Mouse (Mus musculus) forebrain, embryonic 13.5 days (tissue): ENCODE results near the gene Plekho1. TPM values are rescaled to one million over a fixed set of nuclear protein-coding genes. Genes with fewer than 3 reads are reported as not detected.
"Not testable (repeated sequence)": the region's sequence is repeated elsewhere in the genome, so short reads cannot be mapped to it uniquely, and the experiment has no call there.

Source experiments
- ATAC-seq: fragments of 200-750 bp; cut with Nextera tagmentation; 2 replicates; pipeline ENCODE4 v1.8.0; 2017
- H3K27ac ChIP-seq: fragments of 300-500 bp; sonication (generic); 2 replicates; pipeline ENCODE4 v1.5.1; 2015; ENCODE audit warnings: inconsistent platforms, mild to moderate bottlenecking, moderate library complexity
- H3K27me3 ChIP-seq: fragments of 300-500 bp; sonication (generic); 2 replicates; pipeline ENCODE4 v1.6.1; 2015; ENCODE audit warnings: mild to moderate bottlenecking, inconsistent platforms
- H3K36me3 ChIP-seq: fragments of 300-500 bp; sonication (generic); 2 replicates; pipeline ENCODE4 v1.6.1; 2015; ENCODE audit warnings: mild to moderate bottlenecking, inconsistent platforms; ENCODE audit not compliant: poor library complexity, severe bottlenecking
- H3K4me1 ChIP-seq: fragments of 300-500 bp; sonication (generic); 2 replicates; pipeline ENCODE4 v1.6.1; 2015; ENCODE audit warnings: inconsistent platforms
- H3K4me2 ChIP-seq: fragments of 300-500 bp; sonication (generic); 2 replicates; pipeline ENCODE4 v1.6.1; 2015; ENCODE audit warnings: inconsistent platforms, mild to moderate bottlenecking, moderate library complexity
- H3K4me3 ChIP-seq: fragments of 300-500 bp; sonication (generic); 2 replicates; pipeline ENCODE4 v1.5.1; 2015; ENCODE audit warnings: mild to moderate bottlenecking, inconsistent platforms
- H3K9ac ChIP-seq: fragments of 300-500 bp; sonication (generic); 2 replicates; pipeline ENCODE4 v1.6.1; 2015; ENCODE audit warnings: mild to moderate bottlenecking, inconsistent platforms
- H3K9me3 ChIP-seq: fragments of 300-500 bp; sonication (generic); replicated peaks from 2 replicates; pipeline ENCODE4 v1.6.1; 2016; ENCODE audit warnings: inconsistent platforms
- WGBS: fragments of 180-500 bp; shearing (Covaris S2); methylation state at CpG from one replicate; pipeline ENCODE4 v1.1.7; 2015; 5-methylcytosine and 5-hydroxymethylcytosine counted together
- polyA plus RNA-seq: library from polyadenylated mRNA; unstranded; fragments of >200 nt; fragmentation: Nextera tagmentation; extraction: Ambion mirVana; gene quantifications from 2 replicates; pipeline ENCODE4 v1.2.1, GENCODE M21; 2015

The Plekho1 gene
- polyA plus RNA-seq, 1 experiment from 2014 or later: 85.1 TPM

DNA sequence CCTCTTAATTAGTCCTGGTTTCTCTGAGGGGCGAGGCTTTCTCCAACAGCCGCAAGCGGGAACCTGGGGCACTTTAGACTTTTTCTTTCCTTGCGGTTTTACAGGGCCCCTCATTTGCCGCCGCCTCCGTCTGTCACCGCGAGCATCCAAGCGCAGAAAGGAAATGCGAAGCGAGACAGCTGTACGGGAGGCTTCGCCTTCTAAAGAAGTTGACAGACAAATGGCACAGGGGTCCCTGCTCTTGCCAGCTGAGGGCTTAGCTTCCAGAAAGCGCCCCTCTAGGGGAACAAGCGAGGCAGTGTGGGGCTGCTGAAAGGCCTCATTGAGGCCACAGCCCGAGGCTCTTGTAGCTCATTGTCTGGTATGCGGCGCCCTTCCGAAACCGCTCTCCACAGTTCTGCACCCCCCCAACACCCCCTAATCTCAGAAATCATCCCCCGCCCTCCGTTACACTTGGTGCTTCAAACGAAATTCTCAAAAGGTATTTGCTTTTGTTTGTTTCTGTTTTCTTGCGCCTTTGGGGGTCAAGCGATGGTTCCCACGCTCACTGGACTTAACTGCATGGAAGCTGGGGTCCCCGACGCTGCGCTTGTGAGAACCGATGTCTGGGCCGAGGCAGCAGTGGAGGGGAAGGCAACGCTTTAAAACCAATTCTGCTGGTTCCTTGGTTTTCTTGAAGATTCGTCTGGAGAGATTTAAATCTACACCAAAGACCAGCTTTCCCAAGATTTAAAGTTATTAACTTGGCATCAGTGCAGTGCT is 22.7 kb downstream of the Plekho1 start:
- peak; percentile 98 for ATAC-seq
- H3K27me3 ChIP-seq: no peaks in the 10 kb centered on the region
- no peaks in the 10 kb centered on the region for H3K9me3 ChIP-seq
- H3K9ac ChIP-seq: peak overlapping the region; percentile 43
- H3K27ac ChIP-seq: peak overlapping the region; percentile 93
- H3K36me3 ChIP-seq: no peaks in the 10 kb centered on the region
- peak overlapping the region; percentile 55 for H3K4me2 ChIP-seq
- peak overlapping the region; percentile 25 for H3K4me3 ChIP-seq
- 1% methylated on average over 34 of the region's 34 CpGs for WGBS
- peaks cover 29% of the 10 kb centered on the region for H3K4me1 ChIP-seq

DNA sequence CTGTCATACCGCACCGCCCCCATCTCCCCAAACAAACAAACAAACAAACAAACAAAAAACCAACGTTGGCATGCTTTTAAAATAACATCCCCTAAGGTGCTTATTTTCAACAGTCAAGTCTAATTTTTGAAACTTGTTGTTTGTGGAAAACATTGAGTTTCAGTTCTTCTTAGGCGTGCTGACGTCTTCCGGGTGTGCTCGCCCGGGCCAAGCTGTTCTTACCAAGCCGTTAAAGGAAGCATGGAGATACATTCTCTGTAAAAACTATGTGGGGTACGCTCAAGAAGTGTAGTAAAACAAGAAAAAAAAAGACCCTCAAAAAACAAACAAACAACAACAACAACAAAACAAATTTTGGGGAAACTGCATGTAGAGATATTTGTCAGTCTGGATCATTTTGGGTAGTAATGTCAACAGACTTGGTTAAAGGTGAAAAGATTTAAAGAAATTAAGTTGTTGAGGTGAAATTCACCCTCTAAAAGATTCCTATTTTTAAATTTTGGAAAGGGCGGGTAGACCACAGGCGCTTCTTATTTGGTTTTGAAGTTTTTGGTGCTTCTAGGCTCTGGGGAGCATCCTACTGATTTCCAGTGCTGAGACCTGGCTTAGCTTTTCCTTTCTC is 23.4 kb downstream of the Plekho1 start:
- ATAC-seq: no peak
- H3K4me1 ChIP-seq: peaks cover 28% of the 10 kb centered on the region
- peak overlapping the region; percentile 43; the same call in 1 of the 2 replicates for H3K9ac ChIP-seq
- no peaks in the 10 kb centered on the region for H3K36me3 ChIP-seq
- H3K4me2 ChIP-seq: peak overlapping the region; percentile 55
- WGBS: 63% methylated on average over 12 of the region's 12 CpGs
- peak overlapping the region; percentile 25 for H3K4me3 ChIP-seq
- no peaks in the 10 kb centered on the region for H3K9me3 ChIP-seq
- H3K27me3 ChIP-seq: no peaks in the 10 kb centered on the region
- H3K27ac ChIP-seq: peak overlapping the region; percentile 93

DNA sequence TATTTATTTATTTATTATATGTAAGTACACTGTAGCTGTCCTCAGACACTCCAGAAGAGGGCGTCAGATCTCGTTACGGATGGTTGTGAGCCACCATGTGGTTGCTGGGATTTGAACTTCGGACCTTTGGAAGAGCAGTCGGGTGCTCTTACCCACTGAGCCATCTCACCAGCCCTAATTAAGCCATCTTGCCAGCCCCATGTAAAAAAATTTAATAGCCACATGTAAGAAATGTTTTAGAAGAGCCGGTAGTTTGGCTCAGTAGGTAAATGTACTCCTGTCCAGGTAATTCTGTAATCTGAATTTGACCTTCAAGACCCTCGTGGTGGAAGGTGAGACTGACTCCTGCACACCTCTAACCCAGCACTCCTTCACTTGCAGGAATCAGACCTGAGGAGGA is 25.1 kb downstream of the Plekho1 start:
- not testable (repeated sequence) for H3K27ac ChIP-seq, ATAC-seq, H3K36me3 ChIP-seq, H3K4me2 ChIP-seq, H3K27me3 ChIP-seq, H3K9ac ChIP-seq, H3K4me3 ChIP-seq, H3K9me3 ChIP-seq
- peaks cover 33% of the 10 kb centered on the region for H3K4me1 ChIP-seq
- WGBS: 64% methylated on average over 7 of the region's 7 CpGs

DNA sequence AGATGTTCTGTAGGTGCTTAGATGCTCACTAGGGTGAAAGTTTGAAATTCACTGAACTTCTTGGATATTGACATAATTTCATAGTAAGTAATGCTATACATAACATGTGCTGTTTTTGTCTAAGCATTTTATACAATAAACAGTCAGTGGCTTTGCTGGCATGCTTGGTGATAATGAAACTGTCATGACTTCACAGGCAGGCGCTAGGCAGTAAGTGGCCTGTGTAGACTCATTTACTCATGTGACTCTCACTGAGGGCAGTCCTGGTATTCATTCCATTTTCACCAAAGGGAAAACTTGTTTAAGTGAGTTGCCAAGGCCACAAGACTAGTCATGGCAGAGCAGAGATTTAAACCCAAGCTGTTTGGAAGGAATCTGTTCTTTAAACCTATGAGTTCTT is 26.5 kb downstream of the Plekho1 start:
- H3K4me2 ChIP-seq: no peak overlapping the region
- H3K9me3 ChIP-seq: no peaks in the 10 kb centered on the region
- no peak overlapping the region for H3K27ac ChIP-seq
- no peaks in the 10 kb centered on the region for H3K36me3 ChIP-seq
- peaks cover 28% of the 10 kb centered on the region for H3K4me1 ChIP-seq
- WGBS: 67% methylated on average over 1 of the region's 1 CpGs
- H3K9ac ChIP-seq: no peak overlapping the region
- no peak for ATAC-seq
- no peaks in the 10 kb centered on the region for H3K27me3 ChIP-seq
- H3K4me3 ChIP-seq: no peak overlapping the region

DNA sequence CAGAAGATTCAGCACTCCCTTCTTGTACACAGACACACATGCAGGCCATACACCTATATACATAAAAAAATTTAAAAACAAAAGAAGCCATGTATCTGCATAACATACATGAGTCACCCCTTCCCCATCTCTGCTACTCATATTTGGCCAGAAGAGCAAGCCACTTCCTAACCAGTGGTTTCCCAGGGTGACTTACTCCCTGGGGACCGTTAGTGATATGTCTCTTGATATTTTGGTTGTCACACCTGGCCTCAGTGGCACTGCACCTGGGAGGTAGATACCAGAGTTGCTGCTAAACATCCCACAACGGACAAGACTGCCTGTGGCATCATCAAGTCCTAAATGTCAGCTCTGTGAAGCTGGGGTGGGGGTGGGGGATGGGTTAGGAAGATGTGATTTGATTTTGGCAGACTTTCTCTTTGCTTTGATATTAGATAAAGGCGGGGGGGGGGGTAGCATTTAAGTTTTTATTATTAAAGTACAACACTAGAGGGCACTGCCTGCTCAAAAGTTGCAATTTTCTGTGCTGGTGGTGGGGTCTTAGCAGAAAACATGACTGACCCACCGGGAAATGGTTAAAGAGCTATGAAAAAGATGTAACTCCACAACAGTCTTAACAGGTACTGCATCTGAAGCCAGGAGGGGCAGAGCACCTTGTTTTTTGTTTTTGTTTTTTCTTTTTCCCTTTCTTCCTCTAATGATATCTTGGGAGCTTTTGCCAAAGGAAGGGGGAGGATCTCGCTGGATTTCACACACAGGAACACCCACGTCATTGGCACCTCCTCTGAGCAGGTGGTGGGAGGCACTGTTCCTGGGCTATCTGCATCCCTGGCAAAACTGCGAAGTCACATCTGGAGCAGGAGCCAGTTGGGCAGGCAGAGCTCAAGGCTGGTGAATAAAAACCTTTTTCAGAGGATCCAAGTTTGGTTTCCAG is 30.0 kb downstream of the Plekho1 start:
- Histone ChIP-seq H3K27ac (no peak overlapping the region), H3K4me2 (peak overlapping the region; percentile 42), H3K36me3 (no peaks in the 10 kb centered on the region), H3K4me1 (peaks cover 5% of the 10 kb centered on the region; the same call in 1 of the 2 replicates), H3K27me3 (no peaks in the 10 kb centered on the region), H3K9me3 (no peaks in the 10 kb centered on the region), H3K9ac (no peak overlapping the region), H3K4me3 (no peak overlapping the region)
- ATAC-seq: peak; percentile 59; the same call in 1 of the 2 replicates
- 10% methylated on average over 7 of the region's 7 CpGs for WGBS

DNA sequence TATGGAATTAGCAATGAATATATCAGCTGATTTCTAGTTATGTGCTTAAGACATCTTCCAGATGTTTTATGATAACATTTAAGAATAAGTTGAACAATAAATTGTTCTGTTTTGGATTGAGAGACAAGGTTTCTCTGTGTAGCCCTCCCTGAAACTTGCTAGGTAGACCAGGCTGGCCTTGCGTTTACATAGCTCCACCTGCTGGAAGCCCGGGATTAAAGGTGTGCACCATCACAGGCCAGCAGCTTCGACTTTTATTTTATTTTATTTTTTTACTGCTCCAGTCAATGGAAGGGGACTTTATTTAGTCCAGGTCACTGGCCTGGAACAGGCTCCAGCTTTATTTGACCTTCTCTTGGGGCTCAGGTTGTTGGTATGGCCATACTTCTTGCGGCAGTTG is 32.1 kb downstream of the Plekho1 start:
- Histone ChIP-seq H3K27me3 (no peaks in the 10 kb centered on the region), H3K9me3 (no peaks in the 10 kb centered on the region), H3K27ac (no peak overlapping the region), H3K9ac (no peak overlapping the region), H3K36me3 (no peaks in the 10 kb centered on the region), H3K4me1 (peaks cover 5% of the 10 kb centered on the region; the same call in 1 of the 2 replicates), H3K4me2 (no peak overlapping the region), H3K4me3 (no peak overlapping the region)
- no peak for ATAC-seq
- 44% methylated on average over 4 of the region's 4 CpGs for WGBS

DNA sequence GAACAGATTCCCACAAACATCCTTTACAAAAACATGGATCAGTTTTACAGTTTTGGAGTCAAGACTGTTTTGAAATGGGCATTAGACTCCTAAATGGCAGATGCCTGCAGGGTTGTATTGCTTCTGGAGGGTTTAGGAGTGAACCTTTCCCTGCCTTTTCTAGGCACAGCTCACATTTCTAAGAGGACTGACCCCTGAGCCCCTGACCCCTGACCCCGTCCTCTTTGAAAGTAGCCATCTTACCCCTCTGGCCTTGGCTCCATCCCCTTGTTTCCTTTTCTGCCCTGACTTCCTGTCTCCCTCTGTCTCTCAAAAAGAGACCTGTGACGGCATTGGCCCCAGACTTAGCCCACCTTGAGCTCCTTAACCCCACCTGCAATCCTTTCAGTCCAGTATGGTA is 32.6 kb downstream of the Plekho1 start:
- no peak for ATAC-seq
- WGBS: 54% methylated on average over 2 of the region's 2 CpGs

DNA sequence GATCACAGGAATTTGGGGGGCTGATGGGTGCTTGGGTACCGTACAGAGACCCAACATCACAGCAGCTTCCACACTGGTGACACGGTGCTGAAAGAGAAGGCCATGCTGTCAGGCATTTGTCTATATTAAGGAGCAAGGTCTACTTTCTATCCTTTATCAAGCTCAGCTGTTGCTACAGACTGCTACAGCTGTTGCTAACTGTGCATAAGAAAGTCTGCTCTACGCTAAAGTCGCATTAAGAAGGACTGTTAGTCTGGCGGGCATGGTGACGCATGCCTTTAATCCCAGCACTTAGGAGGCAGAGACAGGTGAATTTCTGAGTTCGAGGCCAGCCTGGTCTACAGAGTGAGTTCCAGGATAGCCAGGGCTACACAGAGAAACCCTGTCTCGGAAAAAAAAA is 33.6 kb downstream of the Plekho1 start:
- peaks cover 11% of the 10 kb centered on the region for H3K4me1 ChIP-seq
- not testable (repeated sequence) for H3K4me2 ChIP-seq, H3K4me3 ChIP-seq, ATAC-seq, H3K27me3 ChIP-seq, H3K36me3 ChIP-seq, H3K9me3 ChIP-seq, H3K9ac ChIP-seq, H3K27ac ChIP-seq
- WGBS: 86% methylated on average over 8 of the region's 8 CpGs

More for the DNA sequence above, 32.6 kb downstream of the Plekho1 start:
- Histone ChIP-seq H3K9me3 (no peaks in the 10 kb centered on the region), H3K36me3 (no peaks in the 10 kb centered on the region), H3K4me1 (peaks cover 5% of the 10 kb centered on the region; the same call in 1 of the 2 replicates), H3K4me2 (no peak overlapping the region), H3K27ac (no peak overlapping the region), H3K4me3 (no peak overlapping the region), H3K9ac (no peak overlapping the region), H3K27me3 (no peaks in the 10 kb centered on the region)

DNA sequence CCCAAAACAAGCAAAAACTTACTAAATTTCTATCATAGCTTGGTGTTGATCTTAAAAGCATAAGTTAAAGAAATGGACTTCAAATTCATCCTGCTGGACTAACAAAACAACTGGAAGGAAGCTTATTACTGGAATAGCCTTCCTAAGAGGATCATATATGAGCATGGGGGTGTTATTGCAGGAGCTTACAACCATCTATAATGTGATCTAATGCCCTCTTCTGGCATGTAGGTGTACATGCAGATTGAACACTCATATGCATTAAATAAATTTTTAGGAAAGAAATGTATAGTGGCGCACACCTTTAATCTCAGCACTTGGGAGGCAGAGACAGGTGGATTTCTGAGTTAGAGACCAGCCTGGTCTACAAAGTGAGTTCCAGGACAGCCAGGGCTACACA is 36.0 kb downstream of the Plekho1 start:
- Histone ChIP-seq H3K27me3 (no peaks in the 10 kb centered on the region), H3K9me3 (no peaks in the 10 kb centered on the region), H3K36me3 (no peaks in the 10 kb centered on the region), H3K27ac (no peak overlapping the region), H3K4me3 (no peak overlapping the region), H3K4me2 (no peak overlapping the region), H3K9ac (no peak overlapping the region), H3K4me1 (peaks cover 6% of the 10 kb centered on the region; the same call in 1 of the 2 replicates)
- ATAC-seq: no peak
- 95% methylated on average over 1 of the region's 1 CpGs for WGBS

DNA sequence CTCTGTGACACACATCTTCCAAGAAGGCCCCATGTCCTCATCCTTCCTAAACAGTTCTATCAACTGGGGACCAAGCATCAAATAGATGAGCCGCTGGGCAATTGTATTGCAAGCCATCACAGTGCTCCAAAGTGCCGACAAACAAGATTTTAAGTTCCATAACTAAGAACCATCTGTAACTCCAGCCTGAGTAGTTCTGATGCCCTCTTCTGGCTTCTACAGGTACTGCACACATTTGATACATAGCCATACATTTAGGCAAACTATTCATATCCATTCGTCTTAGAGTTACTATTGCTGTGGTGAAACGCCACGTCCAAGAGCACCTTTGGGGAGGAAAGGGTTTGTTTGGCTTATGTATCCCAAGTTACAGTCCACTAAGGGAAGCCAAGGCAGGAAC is 36.7 kb downstream of the Plekho1 start:
- Histone ChIP-seq H3K9ac (no peak overlapping the region), H3K4me3 (no peak overlapping the region), H3K27me3 (no peaks in the 10 kb centered on the region), H3K4me2 (no peak overlapping the region), H3K27ac (no peak overlapping the region), H3K4me1 (peaks cover 6% of the 10 kb centered on the region; the same call in 1 of the 2 replicates), H3K36me3 (no peaks in the 10 kb centered on the region), H3K9me3 (no peaks in the 10 kb centered on the region)
- no peak for ATAC-seq
- 74% methylated on average over 5 of the region's 5 CpGs for WGBS

DNA sequence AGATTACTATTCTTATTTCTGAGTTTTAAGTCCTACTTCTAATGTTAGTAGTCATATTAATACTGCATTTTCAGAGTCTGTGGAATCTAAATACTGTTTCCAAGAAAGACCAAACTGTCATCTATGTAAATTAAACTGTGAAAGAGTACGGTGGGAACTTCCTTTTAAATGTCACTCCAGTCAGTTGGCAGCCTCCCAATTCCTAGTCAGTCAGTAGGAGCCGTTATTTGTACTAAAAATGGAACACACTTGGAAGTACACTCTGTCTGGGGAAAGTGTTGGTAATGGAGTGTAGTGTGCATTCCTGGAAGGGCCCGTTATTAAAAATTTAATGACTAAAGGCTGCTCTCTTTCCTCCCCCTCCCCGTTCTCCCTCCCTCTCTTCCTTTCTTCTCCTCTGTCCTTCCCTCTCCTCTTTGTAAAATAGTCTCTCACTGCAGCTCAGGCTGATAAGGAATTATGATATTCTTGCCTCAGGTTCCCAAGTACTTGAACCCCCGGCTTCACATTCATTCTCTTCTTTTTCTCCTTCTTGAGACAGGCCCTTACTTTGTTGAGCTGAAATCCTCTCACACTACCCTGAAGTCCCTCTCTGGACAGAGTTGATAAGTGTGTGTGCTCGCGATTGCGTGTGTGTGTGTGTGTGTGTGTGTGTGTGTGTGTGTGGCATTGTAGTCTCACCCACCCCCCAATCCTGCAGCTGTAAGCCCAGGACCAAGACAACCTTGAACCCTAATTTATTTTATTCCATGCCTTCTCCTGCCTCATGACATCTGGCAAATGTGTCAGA is 38.2 kb downstream of the Plekho1 start:
- H3K27me3 ChIP-seq: no peaks in the 10 kb centered on the region
- H3K9ac ChIP-seq: no peak overlapping the region
- H3K36me3 ChIP-seq: no peaks in the 10 kb centered on the region
- H3K4me1 ChIP-seq: peaks cover 15% of the 10 kb centered on the region; the same call in 1 of the 2 replicates
- no peaks in the 10 kb centered on the region for H3K9me3 ChIP-seq
- 56% methylated on average over 8 of the region's 8 CpGs for WGBS
- H3K27ac ChIP-seq: peak overlapping the region; percentile 31
- no peak overlapping the region for H3K4me2 ChIP-seq
- ATAC-seq: 0 out of 2 replicates have a peak, but pooled peaks have one; percentile 27
- H3K4me3 ChIP-seq: no peak overlapping the region
